Mouse (Mus musculus): ENCODE measurements around the gene Krt34.

- TF ChIP-seq POLR2A (IDR thresholded peaks at IDR 0.05; ENCODE audit: low read depth, low read length) (no peak), CTCF (IDR thresholded peaks at IDR 0.05; ENCODE audit: borderline replicate concordance, insufficient read depth, low read length) (no peak)
Measured at GRCm38 (mm10) chr11:100013691-100014171, 27.6 kb downstream of the Krt34 start.
